Mouse (Mus musculus) cerebellum, adult 2 months (tissue): ENCODE measurements around the gene Ssbp3.

Source experiments
- CTCF ChIP-seq: fragments of 200-500 bp; IDR thresholded peaks from 2 replicates; pipeline ENCODE4 v1.5.1; 2011; ENCODE audit warnings: low read depth, mild to moderate bottlenecking, control low read depth, low read length, moderate library complexity, borderline replicate concordance; ENCODE audit not compliant: insufficient read depth
- POLR2A ChIP-seq: fragments of 200-500 bp; IDR thresholded peaks from 2 replicates; pipeline ENCODE4 v1.6.1; 2011; ENCODE audit warnings: low read length, control low read depth, borderline replicate concordance; ENCODE audit not compliant: insufficient read depth

- TF ChIP-seq CTCF, result no peak
- no peak for TF ChIP-seq POLR2A
Measured at GRCm38 (mm10) chr4:107096841-107097373, 186.4 kb downstream of the Ssbp3 start, which contains the start of gene Cdcp2.
